Mouse (Mus musculus) limb, embryonic 10.5 days (tissue): ENCODE measurements around the gene Dtd1. TPM values are rescaled to one million over a fixed set of nuclear protein-coding genes. Genes with fewer than 3 reads are reported as not detected.

Source experiments
- DNase-seq: peaks from one replicate; pipeline ENCODE4 v3.0.0-alpha.2; 2017; ENCODE audit warnings: low spot score
- H3K27ac ChIP-seq: fragments of 300-500 bp; sonication (generic); 2 replicates; pipeline ENCODE4 v1.5.1; 2016; ENCODE audit warnings: mild to moderate bottlenecking
- H3K27me3 ChIP-seq: fragments of 300-500 bp; sonication (generic); 2 replicates; pipeline ENCODE4 v1.6.1; 2016; ENCODE audit warnings: low read depth, mild to moderate bottlenecking; ENCODE audit not compliant: poor library complexity, severe bottlenecking
- H3K36me3 ChIP-seq: fragments of 300-500 bp; sonication (generic); 2 replicates; pipeline ENCODE4 v1.6.1; 2016; ENCODE audit warnings: mild to moderate bottlenecking, moderate library complexity
- H3K4me1 ChIP-seq: fragments of 300-500 bp; sonication (generic); 2 replicates; pipeline ENCODE4 v1.6.1; 2016
- H3K4me3 ChIP-seq: fragments of 300-500 bp; sonication (generic); 2 replicates; pipeline ENCODE4 v1.5.1; 2016; ENCODE audit warnings: mild to moderate bottlenecking, moderate library complexity
- H3K9me3 ChIP-seq: fragments of 300-500 bp; sonication (generic); replicated peaks from 2 replicates; pipeline ENCODE4 v1.6.1; 2016; ENCODE audit warnings: mild to moderate bottlenecking
- WGBS: fragments of 180-500 bp; shearing (Covaris S2); methylation state at CpG from one replicate; pipeline ENCODE4 v1.1.7; 2016; 5-methylcytosine and 5-hydroxymethylcytosine counted together
- polyA plus RNA-seq: library from polyadenylated mRNA; unstranded; fragments of >200 nt; fragmentation: Nextera tagmentation; extraction: Ambion mirVana; gene quantifications from 2 replicates; pipeline ENCODE4 v1.2.1, GENCODE M21; 2016

The Dtd1 gene
- polyA plus RNA-seq, 1 experiment from 2014 or later: 35.4 TPM

- Histone ChIP-seq H3K36me3 (no peaks in the 10 kb centered on the region), H3K4me1 (no peaks in the 10 kb centered on the region), H3K9me3 (no peaks in the 10 kb centered on the region), H3K27me3 (no peaks in the 10 kb centered on the region), H3K27ac (no peak overlapping the region), H3K4me3 (no peak overlapping the region)
- no peak for DNase-seq
- WGBS: 89% methylated on average over 3 of the region's 3 CpGs
Observed at GRCm38 (mm10) chr2:144727136-144727535, 127.4 kb downstream of the Dtd1 start.

- no peaks in the 10 kb centered on the region for H3K9me3 ChIP-seq
- WGBS: 93% methylated on average over 2 of the region's 2 CpGs
- DNase-seq: no peak
- H3K4me3 ChIP-seq: no peak overlapping the region
- H3K36me3 ChIP-seq: no peaks in the 10 kb centered on the region
- no peak overlapping the region for H3K27ac ChIP-seq
- H3K4me1 ChIP-seq: no peaks in the 10 kb centered on the region
- H3K27me3 ChIP-seq: no peaks in the 10 kb centered on the region
Observed at GRCm38 (mm10) chr2:144729776-144730175, 130.1 kb downstream of the Dtd1 start.

- no peaks in the 10 kb centered on the region for H3K27me3 ChIP-seq
- WGBS: 41% methylated on average over 5 of the region's 5 CpGs
- no peaks in the 10 kb centered on the region for H3K36me3 ChIP-seq
- no peak overlapping the region for H3K4me3 ChIP-seq
- no peak for DNase-seq
- peaks cover 5% of the 10 kb centered on the region; the same call in 1 of the 2 replicates for H3K4me1 ChIP-seq
- no peak overlapping the region for H3K27ac ChIP-seq
- H3K9me3 ChIP-seq: no peaks in the 10 kb centered on the region
Observed at GRCm38 (mm10) chr2:144738161-144738560, 138.5 kb downstream of the Dtd1 start.

GRCm38 (mm10) chr2:144738576-144738975 lies 138.9 kb downstream of the Dtd1 start:
- 80% methylated on average over 5 of the region's 5 CpGs for WGBS
- no peaks in the 10 kb centered on the region for H3K9me3 ChIP-seq

GRCm38 (mm10) chr2:144740577-144740997 lies 140.9 kb downstream of the Dtd1 start:
- peaks cover 5% of the 10 kb centered on the region; the same call in 1 of the 2 replicates for H3K4me1 ChIP-seq
- no peak for DNase-seq
- WGBS: 92% methylated on average over 6 of the region's 6 CpGs
- H3K27ac ChIP-seq: no peak overlapping the region
- no peak overlapping the region for H3K4me3 ChIP-seq
- H3K9me3 ChIP-seq: no peaks in the 10 kb centered on the region
- no peaks in the 10 kb centered on the region for H3K27me3 ChIP-seq
- no peaks in the 10 kb centered on the region for H3K36me3 ChIP-seq

More at GRCm38 (mm10) chr2:144738576-144738975, 138.9 kb downstream of the Dtd1 start:
- H3K27me3 ChIP-seq: no peaks in the 10 kb centered on the region
- H3K4me3 ChIP-seq: no peak overlapping the region
- DNase-seq: no peak
- no peaks in the 10 kb centered on the region for H3K36me3 ChIP-seq
- H3K4me1 ChIP-seq: peaks cover 5% of the 10 kb centered on the region; the same call in 1 of the 2 replicates
- no peak overlapping the region for H3K27ac ChIP-seq

GRCm38 (mm10) chr2:144741973-144742372 lies 142.3 kb downstream of the Dtd1 start:
- H3K27me3 ChIP-seq: no peaks in the 10 kb centered on the region
- H3K4me3 ChIP-seq: no peak overlapping the region
- no peak for DNase-seq
- WGBS: 86% methylated on average over 10 of the region's 10 CpGs
- H3K9me3 ChIP-seq: no peaks in the 10 kb centered on the region
- H3K36me3 ChIP-seq: no peaks in the 10 kb centered on the region
- peaks cover 4% of the 10 kb centered on the region; the same call in 1 of the 2 replicates for H3K4me1 ChIP-seq
- H3K27ac ChIP-seq: no peak overlapping the region

- DNase-seq: no peak
- no peaks in the 10 kb centered on the region for H3K9me3 ChIP-seq
- H3K27me3 ChIP-seq: no peaks in the 10 kb centered on the region
- 87% methylated on average over 5 of the region's 5 CpGs for WGBS
- H3K27ac ChIP-seq: no peak overlapping the region
- no peaks in the 10 kb centered on the region; the same call in 1 of the 2 replicates for H3K4me1 ChIP-seq
- H3K4me3 ChIP-seq: no peak overlapping the region
- no peaks in the 10 kb centered on the region for H3K36me3 ChIP-seq
Observed at GRCm38 (mm10) chr2:144743316-144743715, 143.6 kb downstream of the Dtd1 start.

GRCm38 (mm10) chr2:144745266-144745665 lies 145.6 kb downstream of the Dtd1 start:
- WGBS: 92% methylated on average over 2 of the region's 2 CpGs
- DNase-seq: no peak
- Histone ChIP-seq H3K27ac (no peak overlapping the region), H3K4me1 (no peaks in the 10 kb centered on the region), H3K4me3 (no peak overlapping the region), H3K36me3 (no peaks in the 10 kb centered on the region), H3K27me3 (no peaks in the 10 kb centered on the region), H3K9me3 (no peaks in the 10 kb centered on the region)

- WGBS: 72% methylated on average over 4 of the region's 4 CpGs
- DNase-seq: no peak
Observed at GRCm38 (mm10) chr2:144746046-144746783, 146.5 kb downstream of the Dtd1 start.

GRCm38 (mm10) chr2:144753604-144754003 lies 153.9 kb downstream of the Dtd1 start:
- Histone ChIP-seq H3K4me1 (no peaks in the 10 kb centered on the region), H3K27me3 (no peaks in the 10 kb centered on the region)
- WGBS: 89% methylated on average over 6 of the region's 6 CpGs

More at GRCm38 (mm10) chr2:144746046-144746783, 146.5 kb downstream of the Dtd1 start:
- Histone ChIP-seq H3K27me3 (no peaks in the 10 kb centered on the region), H3K4me1 (no peaks in the 10 kb centered on the region), H3K36me3 (no peaks in the 10 kb centered on the region), H3K27ac (no peak overlapping the region), H3K4me3 (no peak overlapping the region), H3K9me3 (no peaks in the 10 kb centered on the region)

GRCm38 (mm10) chr2:144755016-144755415 lies 155.3 kb downstream of the Dtd1 start:
- Histone ChIP-seq H3K4me3 (no peak overlapping the region), H3K27me3 (no peaks in the 10 kb centered on the region), H3K4me1 (no peaks in the 10 kb centered on the region), H3K27ac (no peak overlapping the region), H3K36me3 (no peaks in the 10 kb centered on the region), H3K9me3 (no peaks in the 10 kb centered on the region)
- DNase-seq: no peak
- 97% methylated on average over 2 of the region's 2 CpGs for WGBS

More at GRCm38 (mm10) chr2:144753604-144754003, 153.9 kb downstream of the Dtd1 start:
- H3K4me3 ChIP-seq: no peak overlapping the region
- H3K36me3 ChIP-seq: no peaks in the 10 kb centered on the region
- no peaks in the 10 kb centered on the region for H3K9me3 ChIP-seq
- no peak for DNase-seq
- H3K27ac ChIP-seq: no peak overlapping the region

GRCm38 (mm10) chr2:144760666-144761065 lies 161.0 kb downstream of the Dtd1 start:
- Histone ChIP-seq H3K36me3 (no peaks in the 10 kb centered on the region), H3K4me1 (no peaks in the 10 kb centered on the region), H3K4me3 (no peak overlapping the region), H3K27me3 (no peaks in the 10 kb centered on the region), H3K9me3 (no peaks in the 10 kb centered on the region), H3K27ac (no peak overlapping the region)
- no peak for DNase-seq
- WGBS: 92% methylated on average over 6 of the region's 6 CpGs

GRCm38 (mm10) chr2:144763706-144764105 lies 164.0 kb downstream of the Dtd1 start:
- Histone ChIP-seq H3K27me3 (no peaks in the 10 kb centered on the region), H3K4me3 (no peak overlapping the region), H3K27ac (no peak overlapping the region), H3K4me1 (no peaks in the 10 kb centered on the region), H3K36me3 (no peaks in the 10 kb centered on the region), H3K9me3 (no peaks in the 10 kb centered on the region)
- WGBS: 94% methylated on average over 9 of the region's 9 CpGs
- no peak for DNase-seq
